Mouse (Mus musculus): ENCODE results near the gene Whrn. TPM values are rescaled to one million over a fixed set of nuclear protein-coding genes. Genes with fewer than 3 reads are reported as not detected.
A peak's percentile ranks its signal among the peaks of the same experiment; 100 is the strongest.

Whrn gene
- polyA plus RNA-seq, 1 experiment from 2014 or later, result 1.8 TPM

DNA sequence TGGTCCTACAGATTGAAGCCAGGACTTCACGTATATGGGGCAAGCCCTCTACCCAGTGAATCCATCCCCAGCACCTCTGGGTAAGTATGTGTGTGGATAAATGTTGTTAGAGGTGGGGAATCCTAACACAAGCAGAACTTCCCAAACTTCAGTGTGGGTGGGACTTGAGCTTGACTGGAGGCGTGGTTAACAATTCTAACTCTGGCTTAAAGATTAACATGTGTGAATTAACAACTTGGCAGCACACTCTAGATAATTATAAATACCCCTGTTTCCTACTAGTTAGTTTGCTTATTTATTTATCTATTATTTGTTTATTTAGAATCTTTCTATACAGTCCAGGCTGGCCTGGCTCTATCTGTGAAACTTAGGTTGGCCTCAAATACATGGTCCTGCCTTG, 7.9 kb downstream of the Whrn start:
- Histone ChIP-seq H3K4me1 (ENCODE audit: control insufficient read depth, insufficient read depth, low read length) (no peaks in the 10 kb centered on the region), H3K27ac (ENCODE audit: low read length) (no peak overlapping the region), H3K4me3 (ENCODE audit: low read length) (no peak overlapping the region), H3K9me3 (replicated peaks; ENCODE audit: control insufficient read depth, low read length) (no peaks in the 10 kb centered on the region), H3K27me3 (ENCODE audit: control insufficient read depth, insufficient read depth, low read length) (peaks cover 5% of the 10 kb centered on the region; the same call in 1 of the 2 replicates), H3K4me2 (ENCODE audit: low read depth, low read length) (no peak overlapping the region), H3K9ac (ENCODE audit: low read length) (no peak overlapping the region), H3K36me3 (ENCODE audit: control insufficient read depth, insufficient read depth) (no peaks in the 10 kb centered on the region)
- ATAC-seq (replicated peaks; ENCODE audit: extremely low read depth, insufficient read depth, low FRiP score), result no peak
- WGBS, result 87% methylated on average over 2 of the region's 2 CpGs

DNA sequence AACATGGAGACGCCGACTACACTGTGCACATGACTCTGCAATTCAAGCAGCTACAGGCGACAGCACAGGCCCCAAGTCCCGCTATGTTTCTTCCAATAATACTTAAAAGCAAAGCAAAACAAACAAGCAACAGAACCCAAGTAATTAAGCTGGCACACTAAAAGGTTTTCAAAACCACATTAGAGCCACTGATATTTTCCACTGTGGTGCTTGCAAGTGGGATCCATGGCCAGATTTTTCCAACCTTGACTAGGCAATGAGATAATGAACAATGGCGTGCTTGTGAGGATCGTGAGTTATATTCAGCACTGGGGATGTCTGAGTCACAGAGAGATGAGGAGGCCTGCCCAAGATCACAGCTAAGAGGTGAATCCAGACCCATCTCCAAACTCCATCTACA, 8.5 kb downstream of the Whrn start:
- Histone ChIP-seq H3K9me3 (replicated peaks; ENCODE audit: control insufficient read depth, low read length) (no peaks in the 10 kb centered on the region), H3K4me2 (ENCODE audit: low read depth, low read length) (no peak overlapping the region), H3K27ac (ENCODE audit: low read length) (no peak overlapping the region), H3K4me3 (ENCODE audit: low read length) (no peak overlapping the region), H3K4me1 (ENCODE audit: control insufficient read depth, insufficient read depth, low read length) (no peaks in the 10 kb centered on the region), H3K27me3 (ENCODE audit: control insufficient read depth, insufficient read depth, low read length) (no peaks in the 10 kb centered on the region), H3K9ac (ENCODE audit: low read length) (no peak overlapping the region), H3K36me3 (ENCODE audit: control insufficient read depth, insufficient read depth) (no peaks in the 10 kb centered on the region)
- ATAC-seq (replicated peaks; ENCODE audit: extremely low read depth, insufficient read depth, low FRiP score), result no peak
- 82% methylated on average over 6 of the region's 6 CpGs for WGBS

- Histone ChIP-seq H3K36me3 (ENCODE audit: control insufficient read depth, insufficient read depth) (no peaks in the 10 kb centered on the region), H3K4me2 (ENCODE audit: low read depth, low read length) (no peak overlapping the region), H3K27me3 (ENCODE audit: control insufficient read depth, insufficient read depth, low read length) (no peaks in the 10 kb centered on the region), H3K9ac (ENCODE audit: low read length) (no peak overlapping the region), H3K4me1 (ENCODE audit: control insufficient read depth, insufficient read depth, low read length) (no peaks in the 10 kb centered on the region), H3K4me3 (ENCODE audit: low read length) (no peak overlapping the region), H3K27ac (ENCODE audit: low read length) (no peak overlapping the region), H3K9me3 (replicated peaks; ENCODE audit: control insufficient read depth, low read length) (no peaks in the 10 kb centered on the region)
- 57% methylated on average over 4 of the region's 4 CpGs for WGBS
- 0 out of 2 replicates have a peak, but pooled peaks have one; percentile 37 for ATAC-seq (replicated peaks; ENCODE audit: extremely low read depth, insufficient read depth, low FRiP score)
These were observed 9.3 kb downstream of the Whrn start for GRCm38 (mm10) chr4:63486523-63486922.

GRCm38 (mm10) chr4:63483741-63484140, 12.1 kb downstream of the Whrn start:
- no peaks in the 10 kb centered on the region for H3K4me1 ChIP-seq (ENCODE audit: control insufficient read depth, insufficient read depth, low read length)
- H3K9me3 ChIP-seq (replicated peaks; ENCODE audit: control insufficient read depth, low read length), result no peaks in the 10 kb centered on the region
- H3K4me3 ChIP-seq (ENCODE audit: low read length), result no peak overlapping the region
- no peak overlapping the region for H3K9ac ChIP-seq (ENCODE audit: low read length)
- ATAC-seq (replicated peaks; ENCODE audit: extremely low read depth, insufficient read depth, low FRiP score), result no peak
- no peaks in the 10 kb centered on the region for H3K36me3 ChIP-seq (ENCODE audit: control insufficient read depth, insufficient read depth)
- no peak overlapping the region for H3K27ac ChIP-seq (ENCODE audit: low read length)
- WGBS, result 71% methylated on average over 7 of the region's 7 CpGs
- no peaks in the 10 kb centered on the region for H3K27me3 ChIP-seq (ENCODE audit: control insufficient read depth, insufficient read depth, low read length)
- H3K4me2 ChIP-seq (ENCODE audit: low read depth, low read length), result no peak overlapping the region

DNA sequence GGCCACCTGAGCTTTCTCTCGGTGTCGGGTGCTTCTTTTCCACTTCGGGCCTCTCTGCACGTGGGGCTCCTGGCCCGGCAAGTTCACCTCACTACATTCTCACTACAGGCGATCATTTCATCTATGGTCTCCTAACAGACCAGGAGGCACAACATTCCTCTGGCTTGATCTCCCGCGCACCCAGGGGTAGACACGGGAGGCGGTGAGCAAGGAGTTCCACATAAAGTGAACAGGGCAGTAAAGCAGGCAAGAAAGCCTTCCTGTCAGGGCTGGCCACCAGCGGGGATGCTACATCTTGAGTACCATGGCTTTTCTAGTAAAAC, 15.0 kb downstream of the Whrn start:
- no peaks in the 10 kb centered on the region for H3K9me3 ChIP-seq (replicated peaks; ENCODE audit: control insufficient read depth, low read length)
- no peak for ATAC-seq (replicated peaks; ENCODE audit: extremely low read depth, insufficient read depth, low FRiP score)
- no peak overlapping the region for H3K4me3 ChIP-seq (ENCODE audit: low read length)
- H3K36me3 ChIP-seq (ENCODE audit: control insufficient read depth, insufficient read depth), result no peaks in the 10 kb centered on the region
- no peak overlapping the region for H3K27ac ChIP-seq (ENCODE audit: low read length)
- H3K27me3 ChIP-seq (ENCODE audit: control insufficient read depth, insufficient read depth, low read length), result no peaks in the 10 kb centered on the region
- WGBS, result 56% methylated on average over 11 of the region's 11 CpGs
- H3K4me2 ChIP-seq (ENCODE audit: low read depth, low read length), result no peak overlapping the region
- 0 out of 2 replicates have a peak, but pooled peaks cover 2% of the 10 kb centered on the region for H3K4me1 ChIP-seq (ENCODE audit: control insufficient read depth, insufficient read depth, low read length)
- no peak overlapping the region for H3K9ac ChIP-seq (ENCODE audit: low read length)

DNA sequence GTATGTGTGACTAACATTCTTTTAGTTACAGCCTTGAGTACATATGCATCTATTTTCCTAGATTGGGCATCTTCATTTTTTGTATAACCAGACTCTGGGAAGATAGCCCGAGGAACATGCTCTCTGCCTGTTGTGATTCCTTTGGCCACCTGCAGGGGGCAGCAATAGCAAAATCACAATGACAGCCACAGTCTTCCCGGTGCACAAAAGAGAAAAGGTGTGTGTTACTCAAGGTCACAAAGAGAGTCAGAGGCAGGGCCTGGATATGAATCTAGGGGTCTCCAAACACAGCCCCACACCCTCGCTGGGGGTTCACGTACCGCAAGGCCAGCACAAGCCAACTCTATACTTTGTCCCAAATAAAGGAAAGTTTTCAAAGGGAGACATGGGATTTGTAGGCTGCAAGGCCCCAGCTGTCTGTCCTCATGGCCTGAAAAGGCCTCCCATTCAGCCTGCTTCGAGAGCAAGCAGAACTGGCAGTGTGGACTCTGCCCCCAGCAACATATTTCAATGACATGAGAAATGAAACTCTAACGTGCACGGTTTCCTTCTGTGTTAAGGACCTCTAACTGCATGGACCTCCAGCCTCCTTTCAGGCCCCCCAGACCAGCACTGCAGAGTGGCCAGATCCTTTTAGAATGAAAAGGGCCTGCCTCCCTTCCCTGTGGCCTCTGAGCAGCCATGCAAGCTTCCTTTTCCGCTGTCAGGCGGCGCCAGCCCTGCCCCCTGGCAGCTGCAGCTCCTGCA, 15.5 kb downstream of the Whrn start:
- 0 out of 2 replicates have a peak, but pooled peaks cover 2% of the 10 kb centered on the region for H3K4me1 ChIP-seq (ENCODE audit: control insufficient read depth, insufficient read depth, low read length)
- H3K9me3 ChIP-seq (replicated peaks; ENCODE audit: control insufficient read depth, low read length), result no peaks in the 10 kb centered on the region
- H3K27me3 ChIP-seq (ENCODE audit: control insufficient read depth, insufficient read depth, low read length), result no peaks in the 10 kb centered on the region
- peak; percentile 47; the same call in 1 of the 2 replicates for ATAC-seq (replicated peaks; ENCODE audit: extremely low read depth, insufficient read depth, low FRiP score)
- no peak overlapping the region for H3K27ac ChIP-seq (ENCODE audit: low read length)
- H3K4me3 ChIP-seq (ENCODE audit: low read length), result no peak overlapping the region
- H3K9ac ChIP-seq (ENCODE audit: low read length), result no peak overlapping the region
- H3K36me3 ChIP-seq (ENCODE audit: control insufficient read depth, insufficient read depth), result no peaks in the 10 kb centered on the region
- no peak overlapping the region for H3K4me2 ChIP-seq (ENCODE audit: low read depth, low read length)
- 47% methylated on average over 11 of the region's 11 CpGs for WGBS

GRCm38 (mm10) chr4:63478036-63478435, 17.8 kb downstream of the Whrn start:
- H3K27ac ChIP-seq (ENCODE audit: low read length), result no peak overlapping the region
- no peak for ATAC-seq (replicated peaks; ENCODE audit: extremely low read depth, insufficient read depth, low FRiP score)
- H3K4me2 ChIP-seq (ENCODE audit: low read depth, low read length), result no peak overlapping the region
- H3K9ac ChIP-seq (ENCODE audit: low read length), result no peak overlapping the region
- 75% methylated on average over 7 of the region's 7 CpGs for WGBS
- no peak overlapping the region for H3K4me3 ChIP-seq (ENCODE audit: low read length)
- no peaks in the 10 kb centered on the region for H3K27me3 ChIP-seq (ENCODE audit: control insufficient read depth, insufficient read depth, low read length)
- H3K4me1 ChIP-seq (ENCODE audit: control insufficient read depth, insufficient read depth, low read length), result 0 out of 2 replicates have a peak, but pooled peaks cover 2% of the 10 kb centered on the region
- H3K9me3 ChIP-seq (replicated peaks; ENCODE audit: control insufficient read depth, low read length), result no peaks in the 10 kb centered on the region
- no peaks in the 10 kb centered on the region for H3K36me3 ChIP-seq (ENCODE audit: control insufficient read depth, insufficient read depth)

DNA sequence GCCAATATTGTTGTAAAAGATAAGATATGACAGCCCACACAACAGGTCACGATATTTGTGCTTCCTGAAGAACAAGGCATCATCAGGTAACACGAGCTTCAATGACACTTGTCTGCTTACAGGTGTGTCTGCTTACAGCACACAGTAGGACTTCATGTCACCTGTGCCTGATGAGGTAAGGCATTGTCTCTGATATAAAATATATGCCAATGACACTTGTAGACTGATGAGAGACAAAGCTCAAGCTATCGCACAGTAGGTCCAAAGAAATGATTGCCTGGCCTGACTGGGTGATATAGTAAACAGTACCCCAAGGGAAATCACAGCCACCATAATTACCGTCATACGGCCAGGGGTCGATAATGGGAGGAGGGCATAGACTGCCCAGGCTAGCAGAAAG, 18.9 kb downstream of the Whrn start:
- no peak overlapping the region for H3K27ac ChIP-seq (ENCODE audit: low read length)
- WGBS, result 89% methylated on average over 6 of the region's 6 CpGs
- H3K4me3 ChIP-seq (ENCODE audit: low read length), result no peak overlapping the region
- no peak overlapping the region for H3K9ac ChIP-seq (ENCODE audit: low read length)
- H3K4me2 ChIP-seq (ENCODE audit: low read depth, low read length), result no peak overlapping the region
- H3K36me3 ChIP-seq (ENCODE audit: control insufficient read depth, insufficient read depth), result no peaks in the 10 kb centered on the region
- ATAC-seq (replicated peaks; ENCODE audit: extremely low read depth, insufficient read depth, low FRiP score), result no peak
- H3K27me3 ChIP-seq (ENCODE audit: control insufficient read depth, insufficient read depth, low read length), result no peaks in the 10 kb centered on the region
- 0 out of 2 replicates have a peak, but pooled peaks cover 2% of the 10 kb centered on the region for H3K4me1 ChIP-seq (ENCODE audit: control insufficient read depth, insufficient read depth, low read length)
- no peaks in the 10 kb centered on the region for H3K9me3 ChIP-seq (replicated peaks; ENCODE audit: control insufficient read depth, low read length)

GRCm38 (mm10) chr4:63475208-63475607, 20.6 kb downstream of the Whrn start:
- 66% methylated on average over 3 of the region's 3 CpGs for WGBS
- H3K9ac ChIP-seq (ENCODE audit: low read length), result no peak overlapping the region
- no peak overlapping the region for H3K27ac ChIP-seq (ENCODE audit: low read length)
- no peaks in the 10 kb centered on the region for H3K36me3 ChIP-seq (ENCODE audit: control insufficient read depth, insufficient read depth)
- H3K4me3 ChIP-seq (ENCODE audit: low read length), result no peak overlapping the region
- no peaks in the 10 kb centered on the region for H3K9me3 ChIP-seq (replicated peaks; ENCODE audit: control insufficient read depth, low read length)
- ATAC-seq (replicated peaks; ENCODE audit: extremely low read depth, insufficient read depth, low FRiP score), result no peak
- no peak overlapping the region for H3K4me2 ChIP-seq (ENCODE audit: low read depth, low read length)
- H3K4me1 ChIP-seq (ENCODE audit: control insufficient read depth, insufficient read depth, low read length), result 0 out of 2 replicates have a peak, but pooled peaks cover 2% of the 10 kb centered on the region
- H3K27me3 ChIP-seq (ENCODE audit: control insufficient read depth, insufficient read depth, low read length), result no peaks in the 10 kb centered on the region

Measured in heart, embryonic 16.5 days (tissue).